Mouse (Mus musculus) liver, postnatal 0 days (tissue): ENCODE measurements around the gene Isyna1.

Experiments used
- CTCF ChIP-seq: sonication (generic); IDR thresholded peaks from 2 replicates; pipeline ENCODE4 v1.5.1; 2016; ENCODE audit warnings: antibody characterized with exemption, low read depth
- EP300 ChIP-seq: IDR thresholded peaks from 2 replicates; pipeline ENCODE4 v1.6.1; 2016; ENCODE audit warnings: antibody characterized with exemption, low read depth, mild to moderate bottlenecking

GRCm38 (mm10) chr8:70613763-70614162 is 19.6 kb downstream of the Isyna1 start:
- TF ChIP-seq CTCF, result no peak
- no peak for TF ChIP-seq EP300
